Mouse (Mus musculus): Measurements from ENCODE around the gene Rer1. TPM values are rescaled to one million over a fixed set of nuclear protein-coding genes. Genes with fewer than 3 reads are reported as not detected.
A peak's percentile ranks its signal among the peaks of the same experiment; 100 is the strongest.

The Rer1 gene
- polyA plus RNA-seq, 1 experiment from 2014 or later = 211 TPM

DNA sequence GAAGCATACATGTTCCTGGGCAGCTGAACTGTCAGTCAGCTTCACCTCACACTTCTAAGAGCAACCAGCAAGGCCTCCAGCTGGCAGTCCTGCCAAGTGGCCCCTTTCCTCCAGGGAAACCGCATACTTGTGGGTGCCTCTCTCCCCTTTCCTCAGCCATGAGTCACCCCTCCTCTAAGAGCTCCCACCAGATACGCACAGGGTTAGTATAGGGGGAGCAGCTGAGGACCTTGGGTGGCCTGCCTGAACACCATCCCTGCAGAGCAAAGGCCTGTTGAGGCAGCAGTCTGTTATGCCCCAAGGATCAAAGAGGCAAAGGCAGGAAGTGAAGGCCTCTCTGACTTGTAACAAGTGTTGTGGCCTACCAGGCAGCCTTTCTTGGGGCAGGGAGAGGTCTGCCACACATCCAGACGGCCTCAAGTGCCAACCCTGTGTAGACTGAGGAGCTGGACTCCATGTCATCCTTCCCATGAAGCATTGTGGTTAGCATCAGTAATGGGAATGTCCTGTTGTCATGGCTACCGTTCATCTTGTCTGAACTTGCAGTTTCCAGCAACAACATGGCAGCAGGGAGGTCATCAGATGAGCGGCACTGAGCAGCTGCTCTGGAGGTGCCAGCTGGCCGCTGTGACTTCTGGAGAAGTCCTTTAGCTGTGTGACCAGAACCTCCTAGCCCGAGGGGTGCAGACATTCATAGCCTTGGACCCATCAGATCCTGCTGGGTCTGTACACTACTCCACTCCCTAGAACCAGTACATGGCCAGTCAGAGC lies 40.6 kb upstream of the Rer1 start:
- Histone ChIP-seq H3K9ac (ENCODE audit: low read depth, low read length) (no peak overlapping the region), H3K4me3 (ENCODE audit: low read length) (no peak overlapping the region), H3K4me2 (ENCODE audit: low read depth, low read length) (no peak overlapping the region), H3K9me3 (ENCODE audit: control insufficient read depth, low read length) (no peaks in the 10 kb centered on the region), H3K36me3 (ENCODE audit: control insufficient read depth, insufficient read depth, low read length) (no peaks in the 10 kb centered on the region), H3K27me3 (replicated peaks; ENCODE audit: control insufficient read depth, insufficient read depth, low read length) (no peaks in the 10 kb centered on the region), H3K27ac (ENCODE audit: low read length) (no peak overlapping the region), H3K4me1 (ENCODE audit: control insufficient read depth, insufficient read depth, low read length) (peaks cover 41% of the 10 kb centered on the region)
- 79% methylated on average over 7 of the region's 7 CpGs for WGBS
- ATAC-seq = no peak

DNA sequence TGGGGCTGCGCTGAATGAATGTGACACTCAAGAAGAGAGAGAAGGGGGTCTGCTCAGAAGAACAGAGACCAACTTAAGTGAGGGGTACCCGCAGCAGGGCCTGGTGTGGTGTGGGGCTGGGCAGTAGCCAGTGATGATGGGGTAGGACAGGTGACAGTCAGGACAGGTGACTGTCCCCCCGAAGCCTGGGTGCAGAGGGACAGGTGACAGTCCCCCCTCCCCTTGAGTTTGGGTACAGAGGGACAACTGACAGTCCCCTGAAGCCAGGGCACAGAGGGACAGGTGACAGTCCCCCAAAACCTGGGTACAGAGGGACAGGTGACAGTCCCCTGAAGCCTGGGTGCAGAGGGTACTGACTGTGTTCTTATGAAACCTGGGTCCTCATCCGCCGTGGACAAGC lies 40.0 kb upstream of the Rer1 start:
- ATAC-seq = no peak
- no peak overlapping the region for H3K4me3 ChIP-seq (ENCODE audit: low read length)
- no peak overlapping the region for H3K27ac ChIP-seq (ENCODE audit: low read length)
- H3K27me3 ChIP-seq (replicated peaks; ENCODE audit: control insufficient read depth, insufficient read depth, low read length) = no peaks in the 10 kb centered on the region
- peak overlapping the region; percentile 3; the same call in 1 of the 2 replicates for H3K9ac ChIP-seq (ENCODE audit: low read depth, low read length)
- peaks cover 46% of the 10 kb centered on the region for H3K4me1 ChIP-seq (ENCODE audit: control insufficient read depth, insufficient read depth, low read length)
- H3K4me2 ChIP-seq (ENCODE audit: low read depth, low read length) = no peak overlapping the region
- no peaks in the 10 kb centered on the region for H3K36me3 ChIP-seq (ENCODE audit: control insufficient read depth, insufficient read depth, low read length)
- WGBS = 90% methylated on average over 5 of the region's 5 CpGs
- H3K9me3 ChIP-seq (ENCODE audit: control insufficient read depth, low read length) = no peaks in the 10 kb centered on the region

DNA sequence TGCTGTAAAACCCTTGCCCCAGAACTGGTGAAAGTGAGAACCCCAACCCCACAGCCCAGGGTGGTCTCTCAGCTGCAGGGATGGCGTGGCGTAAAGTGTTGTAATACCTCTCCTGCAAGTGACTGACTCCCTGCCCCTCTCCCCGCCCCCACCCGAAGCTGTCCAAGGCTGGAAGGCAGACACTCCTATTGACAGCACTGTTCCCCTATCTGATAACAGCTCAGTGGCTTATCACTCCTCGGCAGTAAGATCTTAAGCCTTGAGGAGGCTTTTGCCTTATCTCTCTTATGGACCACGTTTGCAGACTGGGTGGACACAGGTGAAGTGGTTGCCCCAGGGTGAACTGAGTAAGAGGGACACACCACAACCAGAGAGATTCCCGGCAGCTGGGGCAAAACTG lies 39.1 kb upstream of the Rer1 start:
- Histone ChIP-seq H3K27ac (ENCODE audit: low read length) (no peak overlapping the region), H3K36me3 (ENCODE audit: control insufficient read depth, insufficient read depth, low read length) (no peaks in the 10 kb centered on the region), H3K4me1 (ENCODE audit: control insufficient read depth, insufficient read depth, low read length) (peaks cover 44% of the 10 kb centered on the region), H3K4me2 (ENCODE audit: low read depth, low read length) (no peak overlapping the region), H3K4me3 (ENCODE audit: low read length) (no peak overlapping the region), H3K9me3 (ENCODE audit: control insufficient read depth, low read length) (no peaks in the 10 kb centered on the region), H3K27me3 (replicated peaks; ENCODE audit: control insufficient read depth, insufficient read depth, low read length) (no peaks in the 10 kb centered on the region), H3K9ac (ENCODE audit: low read depth, low read length) (0 out of 2 replicates have a peak overlapping the region, but pooled peaks have one; percentile 3)
- ATAC-seq = no peak
- 41% methylated on average over 7 of the region's 7 CpGs for WGBS

DNA sequence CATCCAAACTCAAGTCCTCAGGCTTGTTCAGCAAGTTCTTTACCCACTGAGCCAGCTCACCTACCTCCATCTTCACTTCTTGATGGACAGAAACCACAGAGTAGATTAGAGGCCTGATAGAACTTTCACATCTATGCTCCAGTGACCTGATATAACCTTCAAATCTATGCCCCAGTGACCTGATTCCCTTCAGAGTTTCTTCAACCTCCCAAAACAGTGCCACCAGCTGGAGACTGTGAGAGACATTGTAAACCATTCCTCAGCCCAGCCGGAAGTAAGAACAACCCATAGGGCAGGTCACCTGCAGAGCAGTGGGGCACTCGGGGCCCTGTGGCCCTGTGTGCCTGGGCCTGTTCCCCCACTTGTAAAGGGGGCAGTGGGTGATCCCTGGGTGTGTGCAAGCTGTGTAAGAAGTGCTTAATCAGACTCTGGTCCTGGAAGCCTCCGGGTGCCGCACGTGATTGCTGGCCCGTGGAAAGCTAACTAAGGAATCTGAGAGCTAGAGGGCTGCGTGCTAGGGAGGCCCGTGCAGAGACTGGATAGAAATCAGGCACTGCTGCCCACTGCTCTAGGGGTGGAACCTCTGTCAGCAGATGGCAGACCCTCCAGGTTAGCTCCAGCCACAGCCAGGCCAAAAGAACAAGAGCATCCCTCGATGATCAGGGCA lies 37.8 kb upstream of the Rer1 start:
- no peak overlapping the region for H3K4me2 ChIP-seq (ENCODE audit: low read depth, low read length)
- no peaks in the 10 kb centered on the region for H3K9me3 ChIP-seq (ENCODE audit: control insufficient read depth, low read length)
- peaks cover 46% of the 10 kb centered on the region for H3K4me1 ChIP-seq (ENCODE audit: control insufficient read depth, insufficient read depth, low read length)
- no peak overlapping the region for H3K4me3 ChIP-seq (ENCODE audit: low read length)
- no peak for ATAC-seq
- H3K9ac ChIP-seq (ENCODE audit: low read depth, low read length) = peak overlapping the region; percentile 10; the same call in 1 of the 2 replicates
- no peaks in the 10 kb centered on the region for H3K36me3 ChIP-seq (ENCODE audit: control insufficient read depth, insufficient read depth, low read length)
- no peaks in the 10 kb centered on the region for H3K27me3 ChIP-seq (replicated peaks; ENCODE audit: control insufficient read depth, insufficient read depth, low read length)
- no peak overlapping the region for H3K27ac ChIP-seq (ENCODE audit: low read length)
- 77% methylated on average over 9 of the region's 9 CpGs for WGBS

DNA sequence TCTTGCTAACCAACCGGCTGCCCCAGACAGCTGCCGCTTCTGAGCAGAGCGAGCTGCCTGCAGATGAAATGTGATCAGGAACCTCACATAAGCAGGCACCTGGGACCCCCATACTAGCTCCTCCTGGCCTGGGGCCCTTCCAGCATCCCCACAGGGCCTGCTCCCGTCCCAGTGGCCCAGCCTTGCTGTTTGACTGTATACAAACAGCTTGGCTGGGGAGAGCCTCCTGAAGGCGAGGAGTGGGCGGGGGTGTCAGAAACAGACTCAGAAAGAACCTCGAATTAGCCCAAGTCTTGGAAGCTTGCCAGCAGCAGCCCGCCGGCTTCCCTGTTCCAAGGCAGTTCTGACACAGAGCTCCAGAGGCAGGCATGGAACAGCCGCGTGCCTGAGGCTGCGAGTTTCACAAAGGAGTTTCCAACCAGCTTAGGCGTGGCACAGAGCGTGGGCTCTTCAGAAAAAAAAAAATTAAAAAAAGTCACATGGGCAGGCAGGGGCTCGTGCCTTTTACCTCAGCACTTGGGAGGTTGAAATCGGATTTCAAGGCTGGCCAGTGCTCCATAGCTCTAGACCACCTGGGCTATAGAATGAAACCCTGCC lies 36.4 kb upstream of the Rer1 start:
- Histone ChIP-seq H3K9me3 (ENCODE audit: control insufficient read depth, low read length) (no peaks in the 10 kb centered on the region), H3K9ac (ENCODE audit: low read depth, low read length) (peak overlapping the region; percentile 56), H3K4me3 (ENCODE audit: low read length) (no peak overlapping the region), H3K27ac (ENCODE audit: low read length) (peak overlapping the region; percentile 97), H3K36me3 (ENCODE audit: control insufficient read depth, insufficient read depth, low read length) (no peaks in the 10 kb centered on the region), H3K4me1 (ENCODE audit: control insufficient read depth, insufficient read depth, low read length) (peaks cover 49% of the 10 kb centered on the region), H3K27me3 (replicated peaks; ENCODE audit: control insufficient read depth, insufficient read depth, low read length) (no peaks in the 10 kb centered on the region), H3K4me2 (ENCODE audit: low read depth, low read length) (peak overlapping the region; percentile 23)
- peak; percentile 20; the same call in 1 of the 2 replicates for ATAC-seq
- WGBS = 8% methylated on average over 16 of the region's 16 CpGs

DNA sequence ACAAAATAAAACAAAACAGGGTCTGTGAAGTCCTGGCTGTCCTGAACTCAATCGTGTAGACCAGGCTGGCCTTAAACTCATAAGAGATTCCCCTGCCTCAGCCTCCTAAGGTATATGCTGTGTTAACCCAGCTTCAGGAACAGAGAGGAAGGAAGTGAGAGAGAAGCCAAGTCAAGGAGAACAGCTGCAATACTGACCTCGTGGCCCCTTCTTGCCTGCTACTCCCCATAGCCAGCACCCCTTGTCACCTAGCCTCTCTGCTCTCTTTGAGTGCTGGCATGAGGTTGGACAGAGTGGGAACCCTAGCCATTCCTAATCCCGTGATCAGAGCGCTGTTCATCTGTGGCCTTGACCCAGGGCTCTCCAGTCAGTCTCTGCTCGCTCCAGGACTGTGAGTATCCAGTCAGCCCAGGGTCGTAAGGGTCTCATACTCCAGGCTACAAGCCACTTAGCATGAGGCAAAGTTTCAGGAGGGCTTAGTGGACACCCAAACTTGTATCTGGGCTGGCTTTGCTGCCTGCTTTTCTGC lies 35.8 kb upstream of the Rer1 start:
- Histone ChIP-seq H3K27me3 (replicated peaks; ENCODE audit: control insufficient read depth, insufficient read depth, low read length) (no peaks in the 10 kb centered on the region), H3K27ac (ENCODE audit: low read length) (peak overlapping the region; percentile 97), H3K4me2 (ENCODE audit: low read depth, low read length) (no peak overlapping the region), H3K9me3 (ENCODE audit: control insufficient read depth, low read length) (no peaks in the 10 kb centered on the region), H3K4me3 (ENCODE audit: low read length) (no peak overlapping the region), H3K9ac (ENCODE audit: low read depth, low read length) (peak overlapping the region; percentile 56), H3K36me3 (ENCODE audit: control insufficient read depth, insufficient read depth, low read length) (no peaks in the 10 kb centered on the region), H3K4me1 (ENCODE audit: control insufficient read depth, insufficient read depth, low read length) (peaks cover 49% of the 10 kb centered on the region)
- 67% methylated on average over 6 of the region's 6 CpGs for WGBS
- no peak for ATAC-seq

DNA sequence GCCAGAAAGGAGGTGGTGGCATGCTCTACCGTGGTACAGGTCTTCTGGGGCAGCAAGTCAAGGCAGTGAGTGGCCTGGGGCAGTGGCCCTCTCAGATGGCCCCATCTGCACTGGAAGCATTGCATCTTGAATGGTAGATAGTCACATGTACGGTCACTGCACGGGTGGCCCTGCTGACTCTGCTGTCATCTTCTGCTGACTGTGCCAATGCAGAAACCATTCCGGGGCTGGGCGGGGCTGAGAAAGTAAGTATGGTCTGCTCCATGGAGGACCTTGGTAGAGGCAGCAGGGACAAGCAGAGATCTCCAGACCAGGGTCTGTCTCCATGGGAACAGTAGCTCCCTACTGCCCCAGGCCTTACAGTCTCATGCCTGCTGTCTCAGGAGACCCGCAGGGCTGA lies 35.0 kb upstream of the Rer1 start:
- H3K9ac ChIP-seq (ENCODE audit: low read depth, low read length) = peak overlapping the region; percentile 58
- no peaks in the 10 kb centered on the region for H3K27me3 ChIP-seq (replicated peaks; ENCODE audit: control insufficient read depth, insufficient read depth, low read length)
- no peak overlapping the region for H3K4me3 ChIP-seq (ENCODE audit: low read length)
- no peaks in the 10 kb centered on the region for H3K9me3 ChIP-seq (ENCODE audit: control insufficient read depth, low read length)
- no peak overlapping the region for H3K4me2 ChIP-seq (ENCODE audit: low read depth, low read length)
- H3K36me3 ChIP-seq (ENCODE audit: control insufficient read depth, insufficient read depth, low read length) = no peaks in the 10 kb centered on the region
- WGBS = 73% methylated on average over 6 of the region's 6 CpGs
- peak overlapping the region; percentile 97 for H3K27ac ChIP-seq (ENCODE audit: low read length)
- ATAC-seq = peak; percentile 37
- peaks cover 49% of the 10 kb centered on the region for H3K4me1 ChIP-seq (ENCODE audit: control insufficient read depth, insufficient read depth, low read length)

DNA sequence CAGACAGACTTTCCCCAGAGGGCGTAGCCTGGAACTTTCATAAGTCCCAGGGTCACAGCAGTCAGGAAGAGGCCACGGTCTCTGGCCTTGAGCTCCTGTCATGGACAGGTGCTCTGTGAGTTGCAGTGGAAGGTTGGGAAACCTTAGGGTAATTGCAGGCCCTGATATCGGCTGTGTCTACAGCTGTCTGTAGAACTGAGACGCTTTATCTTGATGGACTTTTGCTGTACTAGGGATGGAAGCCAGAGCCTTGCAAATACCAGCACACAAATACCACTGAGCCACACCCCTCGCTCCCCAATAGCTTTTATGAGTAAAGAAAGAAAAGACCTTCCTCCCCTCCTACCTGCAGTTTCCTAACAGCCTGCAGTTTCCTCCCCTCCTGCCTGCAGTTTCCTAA lies 34.4 kb upstream of the Rer1 start:
- peak overlapping the region; percentile 58 for H3K9ac ChIP-seq (ENCODE audit: low read depth, low read length)
- H3K27me3 ChIP-seq (replicated peaks; ENCODE audit: control insufficient read depth, insufficient read depth, low read length) = no peaks in the 10 kb centered on the region
- H3K27ac ChIP-seq (ENCODE audit: low read length) = peak overlapping the region; percentile 97
- ATAC-seq = peak; percentile 91
- H3K4me2 ChIP-seq (ENCODE audit: low read depth, low read length) = 0 out of 2 replicates have a peak overlapping the region, but pooled peaks have one; percentile 7
- peaks cover 49% of the 10 kb centered on the region for H3K4me1 ChIP-seq (ENCODE audit: control insufficient read depth, insufficient read depth, low read length)
- no peaks in the 10 kb centered on the region for H3K9me3 ChIP-seq (ENCODE audit: control insufficient read depth, low read length)
- H3K36me3 ChIP-seq (ENCODE audit: control insufficient read depth, insufficient read depth, low read length) = no peaks in the 10 kb centered on the region
- no peak overlapping the region for H3K4me3 ChIP-seq (ENCODE audit: low read length)
- WGBS = 48% methylated on average over 5 of the region's 5 CpGs

DNA sequence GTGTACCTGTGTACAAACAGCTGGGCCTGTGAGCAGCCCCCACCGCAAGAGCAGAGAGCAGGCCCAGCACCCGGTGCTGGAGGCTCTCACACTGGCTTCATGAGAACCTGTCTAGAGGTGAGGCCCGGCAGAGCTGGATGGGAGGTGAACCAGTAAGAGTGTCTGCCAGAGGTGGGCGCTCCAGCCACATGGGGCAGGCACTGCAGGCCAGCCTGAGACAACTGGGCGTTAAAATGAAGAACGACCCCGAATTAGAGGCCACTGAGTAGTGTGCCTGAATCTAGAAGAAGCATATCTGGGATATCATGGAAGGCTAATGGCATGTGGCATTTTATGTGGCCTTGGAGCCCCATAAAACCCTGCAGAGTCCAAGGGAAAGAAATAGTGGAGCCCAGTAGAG lies 33.9 kb upstream of the Rer1 start:
- H3K9ac ChIP-seq (ENCODE audit: low read depth, low read length) = peak overlapping the region; percentile 31; the same call in 1 of the 2 replicates
- H3K27ac ChIP-seq (ENCODE audit: low read length) = peak overlapping the region; percentile 86
- 69% methylated on average over 7 of the region's 7 CpGs for WGBS
- no peaks in the 10 kb centered on the region for H3K9me3 ChIP-seq (ENCODE audit: control insufficient read depth, low read length)
- no peak overlapping the region for H3K4me3 ChIP-seq (ENCODE audit: low read length)
- H3K4me1 ChIP-seq (ENCODE audit: control insufficient read depth, insufficient read depth, low read length) = peaks cover 48% of the 10 kb centered on the region
- peak; percentile 29 for ATAC-seq
- no peaks in the 10 kb centered on the region for H3K36me3 ChIP-seq (ENCODE audit: control insufficient read depth, insufficient read depth, low read length)
- 0 out of 2 replicates have a peak overlapping the region, but pooled peaks have one; percentile 7 for H3K4me2 ChIP-seq (ENCODE audit: low read depth, low read length)
- no peaks in the 10 kb centered on the region for H3K27me3 ChIP-seq (replicated peaks; ENCODE audit: control insufficient read depth, insufficient read depth, low read length)
